Mouse (Mus musculus) neural tube, embryonic 11.5 days (tissue): Measurements from ENCODE around the gene Dnase2a. TPM values are rescaled to one million over a fixed set of nuclear protein-coding genes. Genes with fewer than 3 reads are reported as not detected.
A peak's percentile ranks its signal among the peaks of the same experiment; 100 is the strongest.

Experiments used
- ATAC-seq: fragments of 200-750 bp; cut with Nextera tagmentation; 2 replicates; pipeline ENCODE4 v1.8.0; 2017; ENCODE audit warnings: moderate number of reproducible peaks, mild to moderate bottlenecking, moderate TSS enrichment, moderate library complexity; ENCODE audit not compliant: insufficient read depth, low FRiP score, low TSS enrichment
- DNase-seq: peaks from one replicate; pipeline ENCODE4 v3.0.0-alpha.2; 2015; ENCODE audit warnings: low spot score
- H3K27ac ChIP-seq: fragments of 300-500 bp; sonication (generic); 2 replicates; pipeline ENCODE4 v1.5.1; 2014; ENCODE audit warnings: low read depth, mild to moderate bottlenecking, low read length
- H3K27me3 ChIP-seq: fragments of 300-500 bp; sonication (generic); 2 replicates; pipeline ENCODE4 v1.6.1; 2014; ENCODE audit warnings: mild to moderate bottlenecking, low read length, mixed read lengths; ENCODE audit not compliant: control insufficient read depth, insufficient read depth
- H3K36me3 ChIP-seq: fragments of 300-500 bp; sonication (generic); 2 replicates; pipeline ENCODE4 v1.6.1; 2014; ENCODE audit warnings: mild to moderate bottlenecking, low read length, moderate library complexity, mixed read lengths; ENCODE audit not compliant: control insufficient read depth, insufficient read depth
- H3K4me1 ChIP-seq: fragments of 300-500 bp; sonication (generic); 2 replicates; pipeline ENCODE4 v1.6.1; 2014; ENCODE audit warnings: low read length, mixed read lengths; ENCODE audit not compliant: control insufficient read depth, insufficient read depth
- H3K4me2 ChIP-seq: fragments of 300-500 bp; sonication (generic); 2 replicates; pipeline ENCODE4 v1.6.1; 2014; ENCODE audit warnings: low read depth, mild to moderate bottlenecking, moderate library complexity
- H3K4me3 ChIP-seq: fragments of 300-500 bp; sonication (generic); 2 replicates; pipeline ENCODE4 v1.5.1; 2014; ENCODE audit warnings: low read depth, low read length
- H3K9ac ChIP-seq: fragments of 300-500 bp; sonication (generic); 2 replicates; pipeline ENCODE4 v1.6.1; 2014; ENCODE audit warnings: mild to moderate bottlenecking, low read length
- H3K9me3 ChIP-seq: fragments of 300-500 bp; sonication (generic); 2 replicates; pipeline ENCODE4 v1.6.1; 2016; ENCODE audit warnings: low read length; ENCODE audit not compliant: control insufficient read depth
- WGBS: fragments of 180-500 bp; shearing (Covaris S2); extraction: QIAGEN DNeasy Blood & Tissue Kit; methylation state at CpG from one replicate; pipeline ENCODE4 v1.1.7; 2014; 5-methylcytosine and 5-hydroxymethylcytosine counted together
- polyA plus RNA-seq: library from polyadenylated mRNA; unstranded; fragments of >200 nt; fragmentation: Nextera tagmentation; extraction: Ambion mirVana; gene quantifications from 2 replicates; pipeline ENCODE4 v1.2.1, GENCODE M21; 2014

Gene Dnase2a
- polyA plus RNA-seq: 4.0 and 4.9 TPM in 2 replicates

GRCm38 (mm10) chr8:84908421-84909161 is at the start of gene Dnase2a:
Dnase2a (plus strand) TSS chr8:84908560.
- Histone ChIP-seq H3K9me3 (no peaks in the 10 kb centered on the region), H3K36me3 (no peaks in the 10 kb centered on the region), H3K27ac (no peak within 1 kb of the TSS), H3K4me1 (peaks cover 5% of the 10 kb centered on the region; the same call in 1 of the 2 replicates), H3K4me3 (peak within 1 kb of the TSS; percentile 42), H3K27me3 (peaks cover 45% of the 10 kb centered on the region), H3K9ac (peak within 1 kb of the TSS; percentile 63), H3K4me2 (peak within 1 kb of the TSS; percentile 78)
- WGBS: under 1% methylated on average over 45 of the region's 45 CpGs
- ATAC-seq: peak; percentile 86
- peak; percentile 95 for DNase-seq

DNA sequence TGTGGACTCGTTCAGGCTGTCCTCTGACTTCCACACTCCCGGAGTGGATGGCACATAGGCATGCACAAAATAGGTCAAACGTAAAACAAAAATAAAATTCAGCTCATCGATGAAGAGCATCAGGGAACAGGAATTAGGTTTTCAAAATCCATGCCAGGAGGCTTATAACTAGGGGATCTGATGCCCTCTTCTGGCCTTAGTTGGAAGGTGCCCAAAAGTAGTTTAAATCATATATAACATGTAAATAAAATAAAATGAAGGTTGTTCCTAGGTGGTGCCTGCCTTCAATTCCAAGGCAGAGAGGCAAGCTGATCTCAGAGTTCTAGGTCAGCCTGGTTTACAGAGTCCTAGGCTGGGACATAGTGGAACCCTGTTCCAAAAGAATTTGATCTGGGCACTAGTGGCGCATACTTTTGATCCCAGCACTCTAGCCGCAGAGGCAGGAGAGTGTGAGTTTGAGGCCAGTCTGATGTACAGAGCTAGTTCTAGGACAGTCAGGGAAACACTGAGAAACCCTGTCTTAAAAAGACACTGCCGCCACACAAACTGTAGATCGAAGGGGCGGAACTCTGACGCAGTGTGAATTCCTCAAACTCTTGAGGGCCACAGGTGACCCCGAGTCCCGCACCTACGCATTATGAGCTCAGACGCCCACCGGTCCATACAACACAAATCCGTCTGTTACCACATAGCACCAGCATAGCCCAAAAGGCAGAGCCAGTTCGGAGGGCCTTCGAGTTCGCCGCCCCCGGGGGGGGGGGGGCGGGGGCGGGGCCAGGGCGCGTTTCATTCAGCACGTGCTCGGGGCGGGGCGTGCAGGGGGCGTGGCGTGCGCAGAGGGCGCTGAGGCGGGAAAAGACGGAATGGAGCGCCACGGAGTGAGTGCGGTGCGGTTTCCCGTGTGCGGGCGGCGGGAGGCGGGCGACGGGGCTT is 36.7 kb upstream of the Dnase2a start, which contains the start of gene Syce2:
TSS of gene Syce2 (plus strand) at position 736 of the 933 bp plus-strand sequence.
- peaks cover 12% of the 10 kb centered on the region for H3K36me3 ChIP-seq
- peak within 1 kb of the TSS; percentile 72 for H3K4me2 ChIP-seq
- peak within 1 kb of the TSS; percentile 52 for H3K9ac ChIP-seq
- H3K27ac ChIP-seq: no peak within 1 kb of the TSS
- peak; percentile 78 for DNase-seq
- peaks cover 3% of the 10 kb centered on the region; the same call in 1 of the 2 replicates for H3K27me3 ChIP-seq
- 17% methylated on average over 44 of the region's 46 CpGs for WGBS
- peak; percentile 58; the same call in 1 of the 2 replicates for ATAC-seq
- H3K4me3 ChIP-seq: peak within 1 kb of the TSS; percentile 37
- H3K9me3 ChIP-seq: no peaks in the 10 kb centered on the region
- peaks cover 8% of the 10 kb centered on the region for H3K4me1 ChIP-seq

DNA sequence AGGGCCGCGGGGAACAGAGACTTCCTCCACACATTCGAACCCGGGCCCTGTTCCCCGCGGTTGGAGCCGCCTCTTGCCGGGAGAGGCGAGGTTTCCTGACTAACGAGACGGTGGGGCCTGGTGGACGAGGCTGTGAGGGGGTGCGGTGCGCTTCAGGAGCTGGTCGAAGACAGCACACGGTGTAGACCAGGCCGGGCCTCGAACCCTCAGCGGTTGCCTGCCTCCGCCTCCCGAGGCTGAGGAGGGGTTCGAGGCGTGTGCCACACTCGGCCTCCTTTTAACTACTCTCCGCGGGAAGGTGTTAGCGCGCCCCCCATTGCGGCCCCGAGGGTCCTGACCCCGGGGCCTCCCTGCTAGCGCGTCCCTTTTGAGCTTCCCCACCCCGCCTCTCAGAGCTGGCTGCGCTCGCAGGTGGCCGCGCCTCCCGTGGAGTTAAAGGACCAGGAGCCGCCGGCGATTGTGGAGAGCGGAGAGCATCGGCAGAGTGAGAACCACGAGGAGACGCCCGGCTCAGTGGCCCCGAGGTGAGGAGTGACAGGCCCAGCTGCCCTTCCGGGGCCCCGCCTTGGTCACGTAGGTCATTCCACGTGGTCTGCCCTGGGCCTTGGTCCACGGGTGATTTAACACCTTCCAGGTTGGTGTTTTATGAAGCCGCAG is 35.9 kb upstream of the Dnase2a start:
- ATAC-seq (peak; percentile 65; the same call in 1 of the 2 replicates), DNase-seq (peak; percentile 53)
- Histone ChIP-seq H3K4me2 (peak overlapping the region; percentile 72), H3K9me3 (no peaks in the 10 kb centered on the region), H3K36me3 (peaks cover 7% of the 10 kb centered on the region), H3K4me3 (peak overlapping the region; percentile 37), H3K9ac (peak overlapping the region; percentile 52), H3K27me3 (peaks cover 3% of the 10 kb centered on the region; the same call in 1 of the 2 replicates), H3K4me1 (peaks cover 8% of the 10 kb centered on the region), H3K27ac (no peak overlapping the region)
- 3% methylated on average over 54 of the region's 54 CpGs for WGBS

DNA sequence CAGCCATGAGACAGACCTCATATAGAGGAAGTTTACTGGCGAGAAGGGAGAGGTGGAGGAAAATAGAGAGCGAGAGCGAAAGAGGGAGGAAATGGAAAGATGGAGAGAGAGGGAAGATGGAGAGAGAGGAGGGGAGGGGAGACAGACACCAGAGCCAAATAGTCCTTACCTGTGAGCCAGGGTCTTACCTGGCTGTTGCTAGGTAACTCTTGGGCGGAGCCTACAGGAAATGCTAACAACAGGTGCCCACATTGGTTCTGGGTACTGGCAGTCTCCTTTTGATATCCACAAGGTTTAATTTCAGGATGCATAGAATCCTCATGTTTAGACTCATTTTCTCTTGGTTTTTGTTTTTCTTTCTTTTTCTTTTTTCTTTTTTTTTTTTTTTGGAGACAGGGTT is 35.3 kb upstream of the Dnase2a start:
- no peak for DNase-seq
- H3K4me2 ChIP-seq: peak overlapping the region; percentile 72
- H3K36me3 ChIP-seq: peaks cover 5% of the 10 kb centered on the region
- WGBS: 69% methylated on average over 4 of the region's 4 CpGs
- ATAC-seq: no peak
- H3K27me3 ChIP-seq: peaks cover 3% of the 10 kb centered on the region; the same call in 1 of the 2 replicates
- H3K27ac ChIP-seq: no peak overlapping the region
- no peaks in the 10 kb centered on the region for H3K9me3 ChIP-seq
- no peak overlapping the region for H3K4me3 ChIP-seq
- H3K9ac ChIP-seq: no peak overlapping the region; the same call in 1 of the 2 replicates
- peaks cover 8% of the 10 kb centered on the region for H3K4me1 ChIP-seq

DNA sequence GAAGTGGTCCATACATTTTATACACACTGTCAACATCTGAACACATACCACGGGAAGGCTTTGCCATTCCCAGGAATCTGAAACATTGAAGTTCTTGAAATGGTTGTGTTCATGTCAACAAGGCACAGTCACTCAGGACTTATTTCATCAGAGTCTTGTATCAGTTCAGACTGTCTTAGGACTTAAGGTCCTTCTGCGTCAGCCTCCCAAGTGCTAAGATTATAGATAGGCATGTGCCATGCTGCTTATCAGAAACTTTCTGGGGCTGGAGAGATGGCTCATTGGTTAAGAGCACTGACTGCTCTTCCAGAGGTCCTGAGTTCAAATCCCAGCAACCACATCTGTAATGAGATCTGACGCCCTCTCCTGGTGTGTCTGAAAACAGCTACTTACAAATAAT is 34.0 kb upstream of the Dnase2a start:
- WGBS: 95% methylated on average over 3 of the region's 3 CpGs
- no peak overlapping the region for H3K4me3 ChIP-seq
- H3K4me2 ChIP-seq: no peak overlapping the region
- no peaks in the 10 kb centered on the region for H3K9me3 ChIP-seq
- ATAC-seq (no peak), DNase-seq (no peak)
- H3K27me3 ChIP-seq: peaks cover 3% of the 10 kb centered on the region; the same call in 1 of the 2 replicates
- H3K4me1 ChIP-seq: peaks cover 8% of the 10 kb centered on the region
- H3K9ac ChIP-seq: no peak overlapping the region
- no peak overlapping the region for H3K27ac ChIP-seq
- no peaks in the 10 kb centered on the region for H3K36me3 ChIP-seq

DNA sequence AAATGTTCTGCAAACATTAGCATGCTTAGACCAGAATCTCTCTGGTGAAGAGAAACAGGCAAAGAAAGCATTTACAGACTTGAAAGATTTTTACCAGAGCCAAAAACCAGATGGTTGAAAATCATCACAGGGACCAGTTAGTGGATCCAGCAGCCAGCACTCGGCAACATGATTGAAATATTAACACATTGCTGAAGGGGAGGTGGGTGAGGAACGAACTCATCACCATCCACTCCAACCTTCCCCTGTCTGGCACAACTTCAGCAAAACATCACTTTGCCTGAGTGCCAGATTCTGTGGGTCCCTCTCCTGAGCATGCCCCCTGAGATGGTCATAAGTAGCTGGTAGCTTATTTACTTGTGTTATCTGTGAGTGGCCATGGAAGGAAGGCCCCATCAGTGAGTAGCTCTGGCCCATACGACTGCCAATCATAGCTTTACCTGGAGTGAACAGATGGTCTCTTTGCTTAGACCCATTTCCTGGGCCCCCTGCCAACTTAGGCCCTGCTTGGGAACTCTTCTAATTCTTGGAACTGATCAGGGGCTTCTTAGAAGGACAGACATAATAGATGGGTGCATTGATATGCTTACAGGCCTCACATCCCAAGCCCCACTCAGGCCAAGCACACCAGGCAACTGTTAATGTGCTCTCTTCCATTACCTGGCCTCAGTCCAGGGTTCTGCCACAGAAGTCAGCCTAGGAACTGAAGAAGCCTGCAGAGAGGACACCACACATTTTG is 30.9 kb upstream of the Dnase2a start:
- H3K9ac ChIP-seq: no peak overlapping the region
- DNase-seq (no peak), ATAC-seq (no peak)
- H3K27me3 ChIP-seq: peaks cover 2% of the 10 kb centered on the region; the same call in 1 of the 2 replicates
- peaks cover 1% of the 10 kb centered on the region; the same call in 1 of the 2 replicates for H3K4me1 ChIP-seq
- 88% methylated on average over 3 of the region's 3 CpGs for WGBS
- H3K9me3 ChIP-seq: no peaks in the 10 kb centered on the region
- H3K27ac ChIP-seq: no peak overlapping the region
- H3K4me3 ChIP-seq: no peak overlapping the region
- H3K36me3 ChIP-seq: no peaks in the 10 kb centered on the region
- no peak overlapping the region for H3K4me2 ChIP-seq

DNA sequence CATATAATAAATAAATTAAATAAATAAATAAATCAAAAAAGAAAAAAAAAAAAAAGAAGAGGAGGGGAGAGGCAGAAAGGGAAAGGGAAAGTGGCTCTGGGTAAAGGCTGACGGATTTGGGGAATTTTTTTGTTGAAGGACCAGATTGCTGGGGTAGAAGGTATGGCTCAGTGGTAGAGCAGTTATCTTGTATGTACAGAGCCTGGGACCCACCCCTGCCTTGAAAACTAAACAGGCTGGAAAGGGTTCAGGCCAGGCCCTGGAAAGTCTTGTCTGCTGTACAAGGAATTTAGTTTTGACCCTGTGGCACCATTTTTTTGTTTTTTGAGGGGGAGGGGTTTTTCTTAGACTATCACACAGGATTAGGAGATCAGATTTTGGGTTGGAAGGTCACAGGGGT is 29.4 kb upstream of the Dnase2a start:
- ATAC-seq (no peak), DNase-seq (no peak)
- no peaks in the 10 kb centered on the region for H3K9me3 ChIP-seq
- H3K27me3 ChIP-seq: no peaks in the 10 kb centered on the region
- H3K4me2 ChIP-seq: no peak overlapping the region
- H3K4me3 ChIP-seq: no peak overlapping the region
- no peak overlapping the region for H3K9ac ChIP-seq
- H3K27ac ChIP-seq: no peak overlapping the region
- H3K4me1 ChIP-seq: no peaks in the 10 kb centered on the region
- 81% methylated on average over 1 of the region's 1 CpGs for WGBS
- no peaks in the 10 kb centered on the region for H3K36me3 ChIP-seq
